Mouse (Mus musculus) adrenal gland, adult 18-20 months (tissue): ENCODE data around the gene Slc17a9. TPM values are rescaled to one million over a fixed set of nuclear protein-coding genes. Genes with fewer than 3 reads are reported as not detected.

Source experiments
- DNase-seq, 2 experiments: peaks; one replicate each; pipeline ENCODE4 v3.0.0; 2021 to 2022; ENCODE audit warnings: low spot score in 2 of 2
- total RNA-seq, 2 experiments: library from RNA; stranded (reverse); gene quantifications; 1 replicate in 1 of 2; 2 replicates in 1 of 2; pipeline ENCODE4 v1.2.3; 2021

Slc17a9 gene
- total RNA-seq, 2 experiments from 2014 or later: 1.5 TPM

GRCm38 (mm10) chr2:180754976-180755688 lies 30.1 kb downstream of the Slc17a9 start:
- no peak for DNase-seq

- DNase-seq: peak; percentile 43 to 49
Measured at GRCm38 (mm10) chr2:180755896-180756295, 30.8 kb downstream of the Slc17a9 start.

GRCm38 (mm10) chr2:180756786-180757185 lies 31.7 kb downstream of the Slc17a9 start:
- no peak for DNase-seq

GRCm38 (mm10) chr2:180758513-180759263 lies 33.6 kb downstream of the Slc17a9 start:
- DNase-seq: no peak

- DNase-seq: no peak
Measured at GRCm38 (mm10) chr2:180764986-180765385, 39.9 kb downstream of the Slc17a9 start.

- no peak for DNase-seq
Measured at GRCm38 (mm10) chr2:180765713-180766112, 40.6 kb downstream of the Slc17a9 start.

GRCm38 (mm10) chr2:180775223-180775622 lies 50.2 kb downstream of the Slc17a9 start:
- DNase-seq: no peak

- DNase-seq: no peak
Measured at GRCm38 (mm10) chr2:180775641-180776040, 50.6 kb downstream of the Slc17a9 start.

GRCm38 (mm10) chr2:180776793-180777192 lies 51.7 kb downstream of the Slc17a9 start, which contains the start of gene Bhlhe23:
TSS of gene Bhlhe23 (minus strand) at chr2:180776900.
- no peak for DNase-seq

- peak; percentile 39 to 60 for DNase-seq
Measured at GRCm38 (mm10) chr2:180779226-180780104, 54.4 kb downstream of the Slc17a9 start.

GRCm38 (mm10) chr2:180780282-180780681 lies 55.2 kb downstream of the Slc17a9 start:
- no peak for DNase-seq

- peak; percentile 19 to 41 for DNase-seq
Measured at GRCm38 (mm10) chr2:180786732-180787131, 61.7 kb downstream of the Slc17a9 start.

- no peak for DNase-seq
Measured at GRCm38 (mm10) chr2:180787566-180788232, 62.6 kb downstream of the Slc17a9 start.

- DNase-seq: no peak
Measured at GRCm38 (mm10) chr2:180788386-180788785, 63.3 kb downstream of the Slc17a9 start.

GRCm38 (mm10) chr2:180788843-180789242 lies 63.8 kb downstream of the Slc17a9 start:
- no peak for DNase-seq

- DNase-seq: peak; percentile 13 to 25
Measured at GRCm38 (mm10) chr2:180791674-180792073, 66.6 kb downstream of the Slc17a9 start.

Other genes starting within 250 kb of the Slc17a9 start
- gene Ntsr1, start 225.3 kb upstream of the Slc17a9 start, total RNA-seq: not detected
- gene Mrgbp, start 144.0 kb upstream of the Slc17a9 start, total RNA-seq: 10 to 100 TPM; 14.5 to 17.2 TPM
- 10 to 100 TPM; 36.6 to 46.6 TPM for gene Ogfr, start 136.0 kb upstream of the Slc17a9 start, total RNA-seq
- under 1 TPM; 0.17 to 0.38 TPM for gene Col9a3, start 127.5 kb upstream of the Slc17a9 start, total RNA-seq
- gene Tcfl5, start 82.6 kb upstream of the Slc17a9 start, total RNA-seq: not detected
- 10 to 100 TPM; 36.7 to 38.3 TPM for gene Dido1, start 15.3 kb upstream of the Slc17a9 start, total RNA-seq
- 10 to 100 TPM; 50.0 to 60.2 TPM for gene Gid8, start 15.1 kb upstream of the Slc17a9 start, total RNA-seq
- not detected for gene Bhlhe23, start 51.6 kb downstream of the Slc17a9 start, total RNA-seq
- gene Ythdf1, start 195.7 kb downstream of the Slc17a9 start, total RNA-seq: 10 to 100 TPM; 48.5 to 51.9 TPM
- gene Birc7, start 203.8 kb downstream of the Slc17a9 start, total RNA-seq: not detected
- gene Nkain4, start 229.4 kb downstream of the Slc17a9 start, total RNA-seq: 10 to 100 TPM in 1 of 2 experiments, 1 to 10 TPM in 1; 6.8 to 11.8 TPM
- gene Arfgap1, start 242.0 kb downstream of the Slc17a9 start, total RNA-seq: 10 to 100 TPM; 48.1 to 53.3 TPM